Mouse (Mus musculus): ENCODE results near the gene Ddx59.

The Ddx59 gene

GRCm38 (mm10) chr1:136449541-136449940, 34.5 kb downstream of the Ddx59 start:
- DNase-seq (ENCODE audit: low spot score in 2 of 2): no peak

- no peak for DNase-seq (ENCODE audit: low spot score in 2 of 2)
Observed at GRCm38 (mm10) chr1:136450206-136450605, 35.1 kb downstream of the Ddx59 start.

DNA sequence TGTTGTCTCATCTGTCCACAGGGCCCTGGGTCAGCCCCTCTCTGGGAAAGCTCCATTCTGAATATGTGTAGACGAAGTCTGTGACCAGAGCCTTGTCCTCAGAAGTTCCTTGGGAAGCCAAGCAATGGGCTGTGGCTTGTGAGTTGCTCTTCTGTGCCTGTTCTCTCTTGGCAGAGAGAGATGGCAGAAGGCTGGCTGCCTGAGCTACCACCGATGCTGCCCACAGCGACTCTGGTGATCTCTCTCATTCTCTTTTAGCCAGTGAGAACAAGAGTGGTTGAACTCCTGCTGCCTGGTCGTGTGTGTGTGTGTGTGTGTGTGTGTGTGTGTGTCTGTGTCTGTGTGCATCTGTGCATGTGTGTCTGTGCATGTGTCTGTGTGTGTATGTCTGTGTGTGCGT, 37.4 kb downstream of the Ddx59 start:
- no peak for DNase-seq (ENCODE audit: low spot score in 2 of 2)

DNA sequence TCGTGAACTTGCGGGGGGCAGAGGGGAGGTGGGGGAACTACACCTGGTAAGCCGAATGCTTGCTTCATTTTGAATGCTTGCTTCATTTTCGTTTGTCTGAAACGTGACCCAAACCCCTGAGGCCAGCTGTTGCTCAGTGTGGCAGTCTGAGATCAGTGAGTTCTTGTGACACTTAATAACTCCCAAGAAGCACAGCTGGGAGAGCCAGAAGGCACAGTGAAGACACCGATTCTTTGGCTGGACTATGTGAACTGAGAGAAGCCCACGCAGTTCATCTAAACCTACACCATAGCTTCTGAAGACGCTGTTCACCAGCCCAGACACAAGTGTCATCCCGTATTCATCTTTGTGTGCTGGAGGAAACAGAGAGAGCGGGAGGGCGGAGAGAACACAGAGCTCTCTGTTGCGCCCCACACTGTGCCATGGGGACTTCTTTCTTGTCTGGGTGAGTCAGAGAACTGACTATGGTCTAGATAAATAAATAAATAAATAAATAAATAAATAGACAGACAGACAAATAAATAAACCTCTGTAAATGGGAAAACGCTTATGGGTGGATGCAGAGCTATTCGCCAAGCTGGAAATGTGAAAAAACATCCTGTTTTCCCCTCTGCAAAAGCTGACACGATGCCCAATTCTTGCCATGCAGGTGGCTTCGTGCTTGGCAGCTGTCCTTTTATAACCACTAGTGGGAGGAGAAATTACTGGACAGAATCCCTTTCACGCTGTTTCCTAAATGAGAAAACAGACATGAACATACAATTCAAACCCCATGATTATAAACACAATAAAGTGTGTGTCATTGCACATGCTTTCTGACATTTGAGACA, 40.9 kb downstream of the Ddx59 start:
- DNase-seq (ENCODE audit: low spot score in 2 of 2): no peak

DNA sequence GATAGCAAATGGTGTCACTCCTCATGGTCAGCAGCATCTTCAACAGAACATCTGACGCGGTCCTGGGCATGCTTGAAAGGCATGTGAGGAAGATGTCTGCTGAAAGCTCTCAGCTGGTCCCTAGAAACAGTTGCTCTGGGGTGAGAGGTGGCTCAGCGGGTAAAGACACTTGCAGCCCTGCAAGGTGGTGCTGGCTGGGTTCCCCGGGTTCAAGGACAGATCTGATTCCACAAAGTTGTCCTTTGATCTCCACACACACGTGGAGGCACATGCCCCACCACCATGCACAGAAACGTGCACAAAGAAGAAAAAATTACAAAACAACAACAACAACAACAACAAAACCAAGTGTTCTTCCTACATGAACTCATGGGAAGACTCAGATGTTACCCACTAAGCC, 41.7 kb downstream of the Ddx59 start:
- DNase-seq (ENCODE audit: low spot score in 2 of 2): no peak

- DNase-seq (ENCODE audit: low spot score in 2 of 2): no peak
Observed at GRCm38 (mm10) chr1:136457403-136457802, 42.3 kb downstream of the Ddx59 start.

- peak in 1 of 2 experiments; percentile 14 for DNase-seq (ENCODE audit: low spot score in 2 of 2)
Observed at GRCm38 (mm10) chr1:136458691-136459245, 43.7 kb downstream of the Ddx59 start.

- DNase-seq (ENCODE audit: low spot score in 2 of 2): no peak
Observed at GRCm38 (mm10) chr1:136462443-136462842, 47.4 kb downstream of the Ddx59 start.

- DNase-seq (ENCODE audit: low spot score in 2 of 2): no peak
Observed at GRCm38 (mm10) chr1:136465168-136465567, 50.1 kb downstream of the Ddx59 start.

DNA sequence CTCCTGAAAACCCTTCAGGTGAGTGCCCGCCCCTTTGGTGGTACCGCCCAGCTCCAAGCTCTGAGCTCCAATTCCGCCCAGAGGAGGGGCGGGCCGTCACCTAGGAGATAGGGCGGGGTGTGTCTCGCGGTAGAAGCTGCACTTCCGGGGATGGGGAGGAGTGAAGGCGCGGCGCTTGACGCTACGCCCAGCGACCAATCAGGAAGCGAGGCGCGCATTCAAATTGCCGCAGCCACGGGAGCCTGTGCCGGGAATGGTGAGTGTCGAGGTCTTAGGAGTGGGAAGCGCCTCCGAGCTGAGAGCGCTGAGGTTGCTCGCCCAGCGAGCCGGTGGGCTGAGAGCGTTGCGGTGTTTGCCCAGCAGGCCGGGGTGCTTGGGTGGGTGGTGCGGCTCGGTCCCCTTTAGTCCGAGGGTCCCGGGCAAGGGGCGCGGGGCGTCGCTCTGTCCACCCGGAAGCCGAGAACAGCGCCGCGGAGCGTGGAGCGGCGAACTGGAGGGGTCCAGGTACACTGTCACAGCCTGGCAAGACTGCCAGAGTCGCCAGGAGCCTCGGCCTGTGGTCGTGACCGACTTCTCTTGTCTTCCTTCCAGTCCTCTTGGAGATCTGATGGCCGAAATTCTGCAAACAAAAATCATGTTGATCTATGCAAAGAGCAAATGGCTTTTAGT, 51.2 kb downstream of the Ddx59 start, which contains the start of gene Kif14:
TSS of gene Kif14 (plus strand) at position 201 of the 669 bp plus-strand sequence.
- DNase-seq (ENCODE audit: low spot score in 2 of 2): peak; percentile 91 to 95

GRCm38 (mm10) chr1:136469408-136469807, 54.3 kb downstream of the Ddx59 start:
- no peak for DNase-seq (ENCODE audit: low spot score in 2 of 2)

GRCm38 (mm10) chr1:136470471-136470870, 55.4 kb downstream of the Ddx59 start:
- no peak for DNase-seq (ENCODE audit: low spot score in 2 of 2)

Data from urinary bladder, adult 18-20 months (tissue).